Mouse (Mus musculus) heart, postnatal 4 days (tissue): Measurements from ENCODE around the gene Adamts20. TPM values are rescaled to one million over a fixed set of nuclear protein-coding genes. Genes with fewer than 3 reads are reported as not detected.
A peak's percentile ranks its signal among the peaks of the same experiment; 100 is the strongest.
"Not testable (repeated sequence)": the region's sequence is repeated elsewhere in the genome, so short reads cannot be mapped to it uniquely, and the experiment has no call there.

Experiments used
- DNase-seq: peaks from one replicate; pipeline ENCODE4 v3.0.0; 2021
- total RNA-seq, 2 experiments: library from RNA; stranded (reverse); gene quantifications; 2 replicates each; pipeline ENCODE4 v1.2.3; 2021

The Adamts20 gene
- total RNA-seq, result 1 to 10 TPM in 1 of 2 experiments, under 1 TPM in 1; 0.95 to 1.6 TPM

DNA sequence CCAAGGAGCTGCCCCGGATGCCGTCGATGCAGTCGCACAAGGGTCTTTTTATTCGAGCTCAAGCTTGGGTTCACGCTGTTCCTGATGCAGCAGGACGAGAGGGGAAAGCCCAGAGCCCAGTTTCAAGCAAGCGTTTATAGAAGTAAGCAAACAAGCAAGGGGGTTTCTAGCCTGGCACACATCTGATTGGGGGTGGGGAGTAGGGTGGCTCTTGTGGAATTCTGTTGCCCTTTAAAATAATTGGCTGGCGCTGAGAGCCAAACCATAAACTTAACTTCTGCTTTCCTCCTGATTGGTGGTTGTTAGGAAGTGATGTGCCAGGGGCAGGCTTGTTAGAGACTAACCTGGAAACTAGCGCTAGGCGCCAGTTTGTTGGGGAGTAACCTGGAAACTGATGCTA lies at the start of gene Adamts20:
Gene Adamts20 (minus strand): TSS at position 101 of the 400 bp plus-strand sequence.
- DNase-seq, result no peak

DNA sequence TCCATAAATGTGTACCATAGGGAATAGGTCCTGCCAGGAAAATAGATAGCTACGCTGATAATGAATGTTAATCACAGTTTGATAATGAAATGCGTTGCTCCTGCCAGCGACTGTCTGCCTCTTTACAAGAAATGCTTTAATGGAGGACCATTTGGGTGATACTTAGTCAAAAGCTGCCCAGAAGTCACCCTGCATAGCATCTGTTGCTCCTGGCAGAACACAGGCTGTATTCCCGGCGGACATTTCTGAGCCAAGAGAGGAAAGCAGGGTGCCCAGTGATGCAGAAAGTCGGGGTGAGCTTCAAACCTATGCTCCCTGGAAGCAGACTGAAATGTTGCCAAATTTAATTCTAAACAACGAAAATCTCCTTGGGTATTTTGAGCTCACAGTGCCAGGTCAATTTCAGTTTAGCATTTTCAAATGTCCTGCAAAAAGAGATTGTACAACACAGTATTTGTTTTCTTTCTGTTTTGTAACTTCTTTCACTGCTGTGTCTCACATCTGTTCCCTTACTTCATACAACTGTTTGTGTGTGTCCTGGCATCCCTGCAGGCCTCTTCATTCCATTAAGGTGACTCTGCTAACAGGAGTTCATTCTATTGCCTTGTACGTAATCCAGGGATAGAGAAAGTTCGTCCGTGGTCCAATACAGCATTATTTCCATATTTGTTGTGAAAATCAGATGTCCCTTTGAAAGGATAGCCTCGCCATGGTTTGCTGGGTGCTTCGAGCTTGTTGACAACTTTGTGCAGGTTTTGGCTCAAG lies 38.4 kb upstream of the Adamts20 start:
- DNase-seq, result no peak

DNA sequence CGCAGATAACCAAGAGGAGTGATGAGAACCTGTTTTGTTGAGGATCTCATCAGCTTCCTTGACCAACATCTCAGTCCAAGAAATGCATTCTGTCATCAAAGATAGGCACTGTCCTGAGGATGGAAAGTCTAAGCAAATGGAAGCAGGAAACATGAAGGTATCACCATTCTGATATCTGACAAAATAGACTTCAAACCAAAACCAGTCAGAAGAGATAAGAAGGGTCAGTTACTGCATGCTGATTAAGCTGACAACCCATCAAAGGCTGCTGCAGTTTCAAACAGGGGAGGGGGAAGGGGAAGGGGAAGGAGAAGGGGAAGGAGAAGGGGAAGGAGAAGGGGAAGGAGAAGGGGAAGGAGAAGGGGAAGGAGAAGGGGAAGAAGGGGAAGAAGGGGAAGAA lies 34.0 kb upstream of the Adamts20 start:
- no peak for DNase-seq

DNA sequence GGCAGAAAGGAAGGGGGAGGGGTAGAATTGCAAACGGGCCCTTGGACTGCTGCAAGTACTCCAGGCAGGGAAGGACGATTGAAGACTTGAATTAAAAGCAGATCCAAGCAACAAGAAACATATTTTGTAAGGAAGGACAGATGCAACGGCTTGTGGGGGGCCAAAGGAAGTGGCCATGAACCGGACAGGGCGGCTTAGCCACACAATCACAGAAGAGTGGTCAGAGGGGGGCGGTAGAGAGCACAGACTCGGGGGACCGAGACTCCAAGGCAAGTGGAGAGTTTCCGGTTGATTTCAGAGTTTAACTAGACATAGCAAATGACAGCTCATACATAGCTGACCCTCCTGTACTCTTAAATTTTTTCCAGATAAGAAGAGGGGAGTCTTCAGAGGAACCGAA lies 30.7 kb upstream of the Adamts20 start:
- no peak for DNase-seq

DNA sequence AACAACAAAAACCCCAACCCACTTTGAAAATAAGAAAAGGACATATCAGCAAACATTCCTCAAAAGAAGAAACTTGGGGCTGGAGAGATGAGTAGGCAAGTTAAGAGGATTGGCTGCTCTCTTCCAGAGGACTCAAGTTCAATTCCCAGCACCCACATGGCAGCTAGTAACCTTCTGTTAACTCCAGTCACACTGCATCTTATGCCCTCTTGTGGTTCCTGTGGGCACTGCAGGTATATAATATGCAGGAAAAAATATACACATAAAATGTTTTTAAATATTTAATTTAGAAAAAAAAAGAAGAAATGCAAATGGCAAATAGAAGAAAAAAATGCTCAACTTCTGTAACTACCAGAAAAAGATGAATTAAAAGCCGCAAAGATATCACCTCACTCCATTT lies 29.2 kb upstream of the Adamts20 start:
- DNase-seq, result no peak

DNA sequence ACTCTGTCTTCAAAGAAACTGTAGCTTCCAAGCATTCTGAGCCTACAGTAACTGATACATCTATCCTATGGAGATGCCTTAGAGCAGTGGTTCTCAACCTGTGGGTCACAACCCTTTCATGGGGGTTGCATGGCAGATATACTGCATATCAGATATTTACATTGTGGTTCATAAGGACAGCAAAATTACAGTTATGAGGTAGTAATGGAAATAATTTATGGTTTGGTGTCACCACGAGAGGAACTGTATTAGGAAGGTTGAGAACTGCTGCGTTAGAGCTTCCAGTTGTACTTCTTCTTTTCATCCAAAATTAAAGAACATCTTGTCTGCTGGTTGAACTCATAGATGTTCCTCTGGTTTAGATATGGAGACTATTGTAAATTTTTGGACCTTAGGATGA lies 24.2 kb upstream of the Adamts20 start:
- no peak for DNase-seq

DNA sequence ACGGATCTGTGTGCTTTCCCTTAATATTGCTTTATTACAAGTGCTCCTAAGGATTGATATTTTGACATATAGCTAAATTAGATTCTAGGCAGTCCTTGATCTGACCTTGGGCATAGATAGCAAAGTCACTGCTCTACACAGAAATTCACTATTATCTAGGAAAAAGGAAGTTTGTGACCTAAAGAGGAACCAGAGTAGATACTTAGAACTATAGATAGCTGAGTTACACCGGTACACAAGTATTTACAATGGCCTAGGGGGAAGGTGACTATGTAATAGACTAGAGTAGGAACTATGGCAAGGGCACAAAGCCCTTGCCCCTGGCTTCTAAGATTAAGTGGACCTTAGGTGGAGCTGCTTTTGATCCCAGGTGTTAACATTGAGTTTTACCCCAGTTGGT lies 22.8 kb upstream of the Adamts20 start:
- not testable (repeated sequence) for DNase-seq

DNA sequence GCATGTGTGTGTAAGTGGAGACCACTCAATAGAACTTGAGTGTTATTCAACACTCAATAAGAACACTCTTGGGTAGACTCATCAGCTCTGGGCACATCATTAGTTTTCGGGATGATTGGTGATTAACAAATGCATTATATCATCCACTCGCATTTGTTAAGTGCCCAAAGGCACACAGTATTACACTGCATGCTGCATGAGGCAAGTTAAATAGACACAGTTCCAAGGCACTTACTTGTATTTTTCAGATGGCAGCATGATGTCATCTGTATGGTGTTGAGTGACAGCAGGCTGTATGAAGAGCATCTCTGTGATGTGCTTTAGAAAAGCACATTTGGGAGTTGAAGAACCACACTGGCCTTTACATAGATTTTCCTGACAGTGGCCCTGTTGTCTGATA lies 17.3 kb upstream of the Adamts20 start:
- no peak for DNase-seq

DNA sequence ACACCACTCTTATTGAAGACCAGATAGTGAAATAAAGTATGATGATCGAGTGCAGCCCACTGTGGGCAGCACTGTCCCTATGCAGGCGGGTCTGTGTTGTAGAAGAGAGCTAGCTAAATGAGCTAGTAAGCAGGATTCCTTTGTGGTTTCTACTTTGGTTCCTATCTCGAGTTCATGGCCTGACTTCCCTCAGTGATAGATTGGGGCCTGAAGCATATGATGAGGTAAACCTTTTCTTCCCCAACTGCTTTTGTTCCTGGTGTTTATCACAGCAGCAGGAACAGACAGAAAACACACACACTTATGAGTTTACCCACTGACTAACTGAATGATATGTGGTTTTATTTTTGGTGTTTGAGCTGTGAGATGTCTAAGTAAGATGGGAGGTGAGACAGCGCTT lies 15.6 kb upstream of the Adamts20 start:
- no peak for DNase-seq

DNA sequence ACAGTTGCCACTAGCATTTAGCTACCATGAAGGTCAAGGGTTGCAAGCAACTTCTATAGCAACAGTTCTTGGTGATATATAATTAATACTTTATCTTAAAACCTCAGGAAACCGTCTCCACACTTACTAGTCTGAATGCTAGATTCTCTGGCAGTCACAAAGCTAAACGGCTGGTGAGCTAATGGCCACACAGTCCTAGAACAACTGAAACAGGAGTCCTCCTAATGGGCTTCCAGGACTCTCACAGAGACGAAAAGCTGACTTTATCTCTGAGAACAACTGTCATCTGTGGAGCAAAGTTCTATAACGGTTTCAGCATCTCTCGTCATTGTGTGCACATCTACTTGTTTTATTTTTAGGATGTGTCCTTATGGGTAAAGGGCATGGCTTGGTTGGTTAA lies 15.0 kb upstream of the Adamts20 start:
- DNase-seq, result no peak

DNA sequence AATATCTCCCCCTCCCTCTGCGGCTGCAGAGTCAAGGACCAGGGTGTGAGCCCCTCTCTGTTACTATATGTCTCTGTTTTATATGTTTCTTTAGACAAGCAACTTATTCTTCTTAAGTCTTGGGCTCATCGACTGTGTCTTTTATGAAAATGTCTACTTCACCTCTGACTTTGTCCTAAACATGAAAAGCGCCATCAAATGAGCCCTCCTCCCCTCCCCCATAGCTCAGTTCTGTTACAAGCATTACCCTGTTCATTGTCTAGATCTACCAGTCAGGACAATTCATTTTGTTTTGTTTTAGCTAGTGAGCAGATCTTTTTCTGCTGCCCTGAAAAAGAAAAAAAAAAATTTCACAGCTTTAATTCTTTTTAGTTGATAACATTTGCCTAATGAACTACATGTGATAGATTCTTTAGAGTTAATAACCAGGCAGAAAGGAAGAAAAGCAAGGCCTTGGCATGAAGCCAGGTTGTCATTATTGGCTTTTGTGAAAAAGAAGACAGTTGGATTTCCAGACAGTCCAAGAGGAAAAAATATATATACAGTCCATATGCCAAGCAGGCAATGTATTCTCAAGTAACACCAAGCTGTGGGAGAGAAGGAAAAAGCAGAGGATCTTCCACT lies 14.4 kb upstream of the Adamts20 start:
- no peak for DNase-seq

DNA sequence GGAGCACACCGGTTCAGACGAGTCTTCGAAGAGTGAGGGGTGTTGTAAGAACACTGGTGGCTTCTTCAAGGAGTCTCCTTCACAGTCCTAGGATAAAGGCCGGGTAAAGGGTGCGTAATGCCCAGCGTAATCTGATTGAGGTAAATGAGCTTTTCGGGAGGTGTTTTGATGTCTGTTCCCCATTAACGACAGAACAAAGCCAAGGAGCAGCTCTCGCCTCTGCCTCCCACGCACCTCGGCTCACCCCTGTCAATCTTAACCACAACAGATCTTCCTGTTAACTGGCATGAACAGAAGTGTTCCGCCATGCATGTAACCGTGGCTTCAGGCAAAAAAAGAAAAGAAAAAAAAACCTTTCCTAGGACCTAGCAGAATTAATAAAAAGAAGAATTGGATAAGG lies 13.5 kb upstream of the Adamts20 start:
- DNase-seq, result no peak

DNA sequence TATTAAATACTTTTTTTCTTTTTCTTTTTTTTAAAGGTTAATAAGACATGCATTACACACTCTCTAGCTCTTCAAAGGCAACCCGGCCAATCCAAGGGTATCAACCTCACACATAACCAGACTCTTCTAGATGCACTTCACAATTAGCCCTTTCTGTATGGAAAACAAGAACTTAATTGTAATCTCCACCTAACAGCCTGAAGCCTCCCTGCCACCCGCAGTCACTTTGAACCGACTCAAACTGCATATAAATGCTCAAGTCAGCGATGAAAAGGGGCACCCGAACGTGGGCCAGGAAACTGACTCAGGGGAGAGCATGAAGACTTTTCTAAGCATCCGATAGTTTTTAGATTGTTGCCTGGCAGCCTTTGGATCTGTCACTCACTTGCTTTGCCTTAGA lies 12.1 kb upstream of the Adamts20 start:
- DNase-seq, result no peak

DNA sequence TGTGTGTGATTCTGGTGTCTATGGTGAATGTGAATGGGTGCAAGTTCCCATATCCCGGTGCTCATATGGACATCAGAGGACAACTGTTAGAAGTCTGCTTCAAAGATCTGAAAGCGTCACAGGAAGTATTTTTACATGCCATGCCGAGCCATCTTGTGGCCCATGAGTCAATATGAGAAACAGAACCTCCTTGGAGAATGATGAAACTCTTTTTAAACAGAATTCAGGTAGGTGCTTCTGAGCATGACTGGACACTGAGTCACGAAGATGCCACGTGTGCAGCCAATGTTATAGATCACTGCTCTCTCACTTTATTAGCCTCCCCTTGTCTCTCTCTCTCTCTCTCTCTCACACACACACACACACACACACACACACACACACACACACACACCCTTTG lies 10.8 kb upstream of the Adamts20 start:
- no peak for DNase-seq

DNA sequence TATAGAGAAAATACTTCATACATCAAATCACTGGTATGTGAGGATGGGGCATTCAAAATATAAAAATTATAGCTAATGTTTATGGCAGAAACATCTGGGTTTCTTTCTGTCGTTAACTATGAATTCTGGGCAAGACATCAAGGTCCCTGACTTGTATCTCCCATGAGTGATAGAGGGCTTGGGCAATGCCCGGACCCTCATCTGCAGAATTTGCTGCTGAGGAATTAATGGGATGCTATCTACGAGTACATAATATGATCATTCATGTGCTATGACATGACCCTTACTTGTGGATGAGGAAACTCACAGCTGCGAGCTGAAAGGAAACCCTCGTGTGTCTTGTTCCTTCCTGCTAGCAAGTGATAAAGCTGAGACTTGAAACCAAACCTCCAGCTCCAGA lies 5.1 kb upstream of the Adamts20 start:
- no peak for DNase-seq

DNA sequence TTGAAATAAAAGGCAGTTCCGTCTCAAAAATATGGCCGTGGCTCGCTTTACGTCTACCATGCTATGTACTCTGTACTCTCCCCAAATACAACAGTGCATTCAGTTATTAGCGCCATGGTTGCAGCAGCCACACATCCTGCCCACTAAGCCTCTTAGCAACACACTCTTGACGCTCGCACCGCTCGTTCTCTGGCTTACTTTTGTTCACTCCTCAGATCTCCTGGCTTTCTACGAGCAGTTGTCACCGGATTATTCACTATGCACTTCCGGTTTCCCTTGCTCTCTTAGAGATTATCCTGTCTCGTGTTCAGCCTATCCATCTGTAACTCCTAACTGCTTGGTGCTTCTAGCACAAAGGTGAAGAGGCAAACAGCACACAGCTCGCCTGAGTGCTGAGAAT lies 337 bp downstream of the Adamts20 start:
- no peak for DNase-seq

DNA sequence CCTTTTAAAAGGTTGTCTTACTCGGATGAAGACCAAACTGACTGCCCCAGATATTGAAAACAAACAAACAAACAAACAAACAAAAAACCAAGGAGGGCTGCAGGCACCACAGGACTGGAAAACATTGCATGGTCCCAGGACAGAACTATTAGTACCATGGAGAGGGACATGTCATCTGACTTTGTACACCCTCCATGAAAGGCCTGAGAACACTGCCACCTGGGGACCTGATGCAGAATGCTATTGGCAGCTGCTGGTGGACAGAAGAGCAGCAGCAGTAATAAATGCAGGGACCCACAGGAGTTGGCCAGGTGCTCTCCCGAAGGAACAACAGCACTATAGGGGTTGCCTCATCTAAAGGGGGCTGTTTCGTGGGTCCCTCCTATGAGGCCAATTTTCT lies 2.0 kb downstream of the Adamts20 start:
- peak; percentile 68 for DNase-seq

DNA sequence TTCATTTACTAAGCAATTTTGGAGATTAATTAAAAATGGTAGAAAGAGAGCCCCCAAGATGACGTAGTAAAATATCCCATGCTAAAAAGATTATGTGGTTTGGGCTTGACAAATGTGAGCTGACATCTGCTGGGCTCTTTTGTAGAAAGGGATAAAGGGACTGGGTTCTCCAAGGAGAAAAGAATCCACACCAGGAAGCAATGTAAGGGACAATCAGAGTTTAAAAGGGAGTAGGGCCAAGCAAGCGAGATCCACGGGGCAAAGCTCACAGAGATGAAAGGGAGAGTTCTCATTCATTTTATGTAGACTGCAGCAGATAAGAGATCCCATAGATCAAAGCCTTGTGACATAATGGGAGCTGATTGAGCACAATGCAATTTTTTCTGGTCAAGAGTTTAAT lies 3.0 kb downstream of the Adamts20 start:
- DNase-seq, result no peak

DNA sequence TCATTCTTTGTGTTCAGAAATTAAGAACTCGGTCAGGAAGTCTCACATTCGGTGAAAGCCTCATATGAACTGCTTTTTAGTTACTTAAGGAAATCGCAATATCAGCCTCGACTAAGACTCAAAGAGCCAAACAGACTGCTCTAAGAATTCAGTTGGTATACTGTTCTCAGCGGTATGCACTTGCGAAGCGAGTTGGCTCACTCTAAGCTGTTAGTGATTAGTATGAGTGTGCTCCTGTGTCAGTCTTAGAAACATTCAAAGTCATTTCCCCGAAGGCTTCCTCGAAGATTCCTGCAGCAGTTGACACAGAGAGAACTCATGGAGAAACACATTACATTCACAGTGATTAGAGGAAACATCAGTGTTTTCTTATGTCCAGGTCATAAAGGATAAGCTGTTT lies 4.1 kb downstream of the Adamts20 start:
- no peak for DNase-seq

DNA sequence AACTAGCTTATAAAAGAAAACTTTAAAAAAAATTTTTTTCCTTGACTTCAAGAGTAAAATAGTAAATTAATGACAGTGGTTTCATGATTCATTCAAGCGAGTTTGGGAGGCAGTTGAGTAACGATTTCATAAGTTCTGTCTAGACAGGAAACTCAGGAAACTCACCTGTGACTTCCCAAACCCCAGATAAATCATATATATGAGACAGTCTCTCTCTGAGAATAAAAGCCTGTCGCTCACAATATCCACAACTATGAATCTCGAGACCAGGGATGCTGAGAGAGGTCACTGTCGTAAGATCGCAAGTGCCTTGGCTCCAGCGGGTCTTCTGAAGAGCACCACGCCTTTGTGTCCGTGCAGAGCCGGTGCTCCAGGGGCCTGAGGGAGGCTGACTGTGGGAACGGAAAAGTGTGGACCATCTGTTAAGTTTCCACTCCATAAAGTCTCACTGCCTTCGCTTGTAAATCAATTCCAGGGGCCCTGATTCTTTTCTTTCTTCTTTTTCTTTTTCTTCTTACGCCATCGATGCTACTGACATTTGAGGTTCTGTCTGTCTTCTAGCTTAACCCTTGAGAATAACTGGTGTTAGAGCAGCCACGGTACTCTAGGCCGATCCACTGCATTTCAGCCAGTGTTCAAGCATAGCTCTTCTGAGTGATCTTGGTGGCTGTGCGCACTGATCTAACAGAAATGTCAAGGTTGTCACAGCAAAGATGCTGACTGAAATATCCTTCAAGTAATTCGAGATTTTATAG lies 7.4 kb downstream of the Adamts20 start:
- no peak for DNase-seq

DNA sequence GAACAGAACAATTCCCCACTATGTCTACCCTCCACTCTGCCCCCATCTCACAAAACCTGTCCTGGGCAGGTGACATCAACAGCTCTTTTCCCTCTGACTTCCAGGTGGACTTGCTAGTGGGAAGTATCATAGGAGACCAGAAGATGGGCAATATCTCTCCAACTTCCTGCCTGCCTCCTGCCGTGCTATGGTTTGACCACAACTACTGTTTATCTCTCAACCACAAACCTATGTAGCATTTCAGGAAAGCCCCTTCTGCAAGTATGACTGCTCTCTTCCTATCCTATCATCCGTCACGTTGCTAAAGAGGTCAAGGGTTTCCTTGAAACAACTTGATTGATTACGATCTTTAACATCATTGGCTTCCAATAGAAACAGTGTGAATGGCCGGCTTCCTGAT lies 12.4 kb downstream of the Adamts20 start:
- no peak for DNase-seq

DNA sequence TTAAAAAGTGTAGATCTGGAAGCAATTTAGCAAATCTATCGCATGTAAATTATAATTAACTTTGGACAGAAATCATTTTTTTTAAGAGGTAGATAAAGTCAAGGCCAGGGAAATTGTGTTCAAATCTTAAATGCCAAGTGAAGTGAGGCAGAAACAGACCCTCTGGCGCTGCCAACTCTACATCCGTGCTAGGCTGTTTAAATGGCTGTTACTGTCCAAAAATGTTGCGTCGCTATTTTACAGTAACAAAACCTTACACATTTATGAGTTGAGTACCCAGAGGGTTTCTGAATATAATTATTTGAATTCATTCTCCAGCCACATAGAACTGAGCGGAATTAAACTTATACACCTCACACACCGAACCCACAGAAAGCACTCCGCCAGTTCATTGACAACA lies 13.6 kb downstream of the Adamts20 start:
- DNase-seq, result no peak

DNA sequence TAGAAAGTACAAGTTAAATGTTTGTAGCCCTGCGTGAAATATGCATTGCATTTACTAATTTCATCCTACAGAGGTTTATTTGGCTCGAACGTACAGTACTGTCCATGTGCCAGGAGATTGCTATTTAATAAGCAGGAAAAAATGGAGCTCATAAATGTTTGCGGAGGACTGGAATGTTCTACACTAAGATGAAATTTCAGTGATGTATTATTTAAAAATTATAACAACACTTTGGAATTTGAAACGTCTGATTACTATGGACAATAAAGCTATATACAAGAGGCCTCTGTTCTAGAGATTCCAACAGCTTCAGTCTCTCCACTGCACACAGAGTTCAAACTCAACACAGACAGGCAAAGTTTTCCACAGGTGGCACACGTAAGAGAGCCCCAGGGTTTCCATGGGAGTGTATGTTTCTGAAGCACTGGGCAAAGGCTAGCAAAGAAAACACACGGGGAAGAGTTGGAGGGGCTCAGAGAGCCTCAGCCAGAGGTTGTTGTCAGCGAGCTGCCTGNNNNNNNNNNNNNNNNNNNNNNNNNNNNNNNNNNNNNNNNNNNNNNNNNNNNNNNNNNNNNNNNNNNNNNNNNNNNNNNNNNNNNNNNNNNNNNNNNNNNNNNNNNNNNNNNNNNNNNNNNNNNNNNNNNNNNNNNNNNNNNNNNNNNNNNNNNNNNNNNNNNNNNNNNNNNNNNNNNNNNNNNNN lies 20.6 kb downstream of the Adamts20 start:
- peak; percentile 11 for DNase-seq
